Mouse (Mus musculus) lung, postnatal 0 days (tissue): ENCODE results near the gene Rars2.

Experiments used
- CTCF ChIP-seq: IDR thresholded peaks from 2 replicates; pipeline ENCODE4 v1.5.1; 2016; ENCODE audit warnings: antibody characterized with exemption, mild to moderate bottlenecking
- EP300 ChIP-seq: IDR thresholded peaks from 2 replicates; pipeline ENCODE4 v1.6.1; 2016; ENCODE audit warnings: antibody characterized with exemption, mild to moderate bottlenecking, control low read depth

GRCm38 (mm10) chr4:34603123-34603522 is 11.6 kb upstream of the Rars2 start:
- no peak for TF ChIP-seq CTCF
- TF ChIP-seq EP300: no peak
